Mouse (Mus musculus) midbrain, embryonic 10.5 days (tissue): Measurements from ENCODE around the gene Cdkn2d. TPM values are rescaled to one million over a fixed set of nuclear protein-coding genes. Genes with fewer than 3 reads are reported as not detected.
A peak's percentile ranks its signal among the peaks of the same experiment; 100 is the strongest.
"Not testable (repeated sequence)": the region's sequence is repeated elsewhere in the genome, so short reads cannot be mapped to it uniquely, and the experiment has no call there.

Experiments used
- DNase-seq: peaks from one replicate; pipeline ENCODE4 v3.0.0-alpha.2; 2017; ENCODE audit warnings: low spot score
- H3K27ac ChIP-seq: fragments of 300-500 bp; sonication (generic); replicated peaks from 2 replicates; pipeline ENCODE4 v1.5.1; 2016; ENCODE audit warnings: mild to moderate bottlenecking
- H3K27me3 ChIP-seq: fragments of 300-500 bp; sonication (generic); 2 replicates; pipeline ENCODE4 v1.6.1; 2016; ENCODE audit warnings: low read depth, mild to moderate bottlenecking; ENCODE audit not compliant: poor library complexity, severe bottlenecking
- H3K36me3 ChIP-seq: fragments of 300-500 bp; sonication (generic); 2 replicates; pipeline ENCODE4 v1.6.1; 2016; ENCODE audit warnings: mild to moderate bottlenecking, moderate library complexity
- H3K4me1 ChIP-seq: fragments of 300-500 bp; sonication (generic); 2 replicates; pipeline ENCODE4 v1.6.1; 2016
- H3K4me3 ChIP-seq: fragments of 300-500 bp; sonication (generic); 2 replicates; pipeline ENCODE4 v1.5.1; 2016; ENCODE audit warnings: mild to moderate bottlenecking, moderate library complexity
- H3K9me3 ChIP-seq: fragments of 300-500 bp; sonication (generic); replicated peaks from 2 replicates; pipeline ENCODE4 v1.6.1; 2016; ENCODE audit warnings: mild to moderate bottlenecking
- WGBS: fragments of 180-500 bp; shearing (Covaris S2); methylation state at CpG from one replicate; pipeline ENCODE4 v1.1.7; 2016; 5-methylcytosine and 5-hydroxymethylcytosine counted together
- polyA plus RNA-seq: library from polyadenylated mRNA; unstranded; fragments of >200 nt; fragmentation: Nextera tagmentation; extraction: Ambion mirVana; gene quantifications from 2 replicates; pipeline ENCODE4 v1.2.1, GENCODE M21; 2016

Gene Cdkn2d
- polyA plus RNA-seq, 1 experiment from 2014 or later: 51.4 TPM

DNA sequence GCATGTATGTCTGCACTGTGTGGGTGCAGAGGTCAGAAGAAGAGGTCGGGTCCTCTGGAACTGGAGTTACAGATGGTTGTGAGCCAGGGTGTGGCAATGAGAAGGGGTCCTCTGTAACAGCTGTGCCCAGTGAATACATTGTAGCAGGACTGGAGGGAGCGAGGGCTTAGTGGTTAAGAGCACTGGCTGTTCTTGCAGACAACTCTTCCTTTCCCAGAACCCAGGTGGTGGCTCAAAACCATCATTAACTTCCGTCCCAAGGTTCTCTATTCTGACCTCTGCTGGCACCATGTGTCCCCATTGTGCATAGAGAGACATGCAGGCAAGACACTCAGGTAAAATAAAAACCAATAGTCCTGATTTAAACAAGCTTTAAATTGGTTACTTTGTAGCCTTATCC lies 36.4 kb upstream of the Cdkn2d start:
- Histone ChIP-seq H3K9me3 (no peaks in the 10 kb centered on the region), H3K4me1 (peaks cover 8% of the 10 kb centered on the region), H3K36me3 (peaks cover 25% of the 10 kb centered on the region), H3K27me3 (no peaks in the 10 kb centered on the region), H3K27ac (no peak overlapping the region), H3K4me3 (no peak overlapping the region)
- no peak for DNase-seq
- 77% methylated on average over 3 of the region's 3 CpGs for WGBS

DNA sequence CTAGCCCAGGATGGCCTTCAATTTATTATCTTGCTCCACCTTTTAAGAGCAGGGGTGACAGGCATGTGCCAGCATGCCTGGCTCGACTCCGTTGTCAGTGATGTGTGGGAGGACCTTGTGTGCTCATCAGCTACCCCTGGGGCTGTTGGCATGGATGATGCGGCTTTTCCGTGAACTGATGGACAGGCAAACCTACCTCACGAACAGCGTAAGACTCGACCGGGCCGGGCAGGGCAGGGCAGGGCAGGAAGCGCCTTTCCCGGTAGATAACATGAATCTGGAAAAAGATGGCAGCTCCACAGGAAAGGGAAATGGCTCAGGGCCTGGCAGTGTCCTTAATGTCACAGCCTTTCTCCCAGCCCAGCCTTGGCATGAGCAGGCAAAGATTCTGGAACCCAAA lies 33.1 kb upstream of the Cdkn2d start:
- Histone ChIP-seq H3K27ac (no peak overlapping the region), H3K27me3 (no peaks in the 10 kb centered on the region), H3K4me3 (no peak overlapping the region), H3K36me3 (peaks cover 16% of the 10 kb centered on the region), H3K4me1 (peaks cover 23% of the 10 kb centered on the region), H3K9me3 (no peaks in the 10 kb centered on the region; the same call in 1 of the 2 replicates)
- DNase-seq: no peak
- WGBS: 91% methylated on average over 11 of the region's 11 CpGs

- peaks cover 16% of the 10 kb centered on the region for H3K36me3 ChIP-seq
- not testable (repeated sequence) for H3K9me3 ChIP-seq, H3K27ac ChIP-seq, DNase-seq, H3K27me3 ChIP-seq, H3K4me3 ChIP-seq
- peaks cover 23% of the 10 kb centered on the region for H3K4me1 ChIP-seq
- 92% methylated on average over 8 of the region's 8 CpGs for WGBS
Observed at GRCm38 (mm10) chr9:21322917-21323297, 31.7 kb upstream of the Cdkn2d start.

GRCm38 (mm10) chr9:21322211-21322916 lies 31.2 kb upstream of the Cdkn2d start:
- Histone ChIP-seq H3K36me3 (peaks cover 16% of the 10 kb centered on the region), H3K4me1 (peaks cover 23% of the 10 kb centered on the region), H3K4me3 (peak overlapping the region; percentile 83), H3K27ac (no peak overlapping the region), H3K9me3 (no peaks in the 10 kb centered on the region; the same call in 1 of the 2 replicates), H3K27me3 (no peaks in the 10 kb centered on the region)
- no peak for DNase-seq
- 91% methylated on average over 19 of the region's 19 CpGs for WGBS

- H3K27me3 ChIP-seq: no peaks in the 10 kb centered on the region
- no peaks in the 10 kb centered on the region; the same call in 1 of the 2 replicates for H3K9me3 ChIP-seq
- H3K36me3 ChIP-seq: peaks cover 14% of the 10 kb centered on the region
- peaks cover 23% of the 10 kb centered on the region for H3K4me1 ChIP-seq
- DNase-seq: no peak
- WGBS: 20% methylated on average over 6 of the region's 6 CpGs
- peak overlapping the region; percentile 83 for H3K4me3 ChIP-seq
- peak overlapping the region; percentile 88 for H3K27ac ChIP-seq
Observed at GRCm38 (mm10) chr9:21321513-21321835, 30.3 kb upstream of the Cdkn2d start.

- peak; percentile 88 for DNase-seq
- Histone ChIP-seq H3K9me3 (no peaks in the 10 kb centered on the region; the same call in 1 of the 2 replicates), H3K27ac (peak within 1 kb of the TSS; percentile 88), H3K36me3 (peaks cover 10% of the 10 kb centered on the region), H3K4me1 (peaks cover 23% of the 10 kb centered on the region), H3K27me3 (no peaks in the 10 kb centered on the region), H3K4me3 (peak within 1 kb of the TSS; percentile 83)
- WGBS: 1% methylated on average over 52 of the region's 52 CpGs
Observed at GRCm38 (mm10) chr9:21320619-21321512, 29.7 kb upstream of the Cdkn2d start, which contains the start of gene Slc44a2. Slc44a2 (plus strand) TSS chr9:21320698.

- H3K4me3 ChIP-seq: peak overlapping the region; percentile 83
- DNase-seq: no peak
- peaks cover 23% of the 10 kb centered on the region for H3K4me1 ChIP-seq
- peaks cover 8% of the 10 kb centered on the region for H3K36me3 ChIP-seq
- WGBS: 31% methylated on average over 4 of the region's 4 CpGs
- peak overlapping the region; percentile 88 for H3K27ac ChIP-seq
- H3K9me3 ChIP-seq: no peaks in the 10 kb centered on the region; the same call in 1 of the 2 replicates
- no peaks in the 10 kb centered on the region for H3K27me3 ChIP-seq
Observed at GRCm38 (mm10) chr9:21320280-21320618, 29.0 kb upstream of the Cdkn2d start.

GRCm38 (mm10) chr9:21319503-21319902 lies 28.3 kb upstream of the Cdkn2d start:
- Histone ChIP-seq H3K4me1 (peaks cover 23% of the 10 kb centered on the region), H3K9me3 (no peaks in the 10 kb centered on the region; the same call in 1 of the 2 replicates), H3K4me3 (no peak overlapping the region), H3K36me3 (peaks cover 2% of the 10 kb centered on the region), H3K27ac (no peak overlapping the region), H3K27me3 (no peaks in the 10 kb centered on the region)
- DNase-seq: no peak
- WGBS: 94% methylated on average over 4 of the region's 4 CpGs

DNA sequence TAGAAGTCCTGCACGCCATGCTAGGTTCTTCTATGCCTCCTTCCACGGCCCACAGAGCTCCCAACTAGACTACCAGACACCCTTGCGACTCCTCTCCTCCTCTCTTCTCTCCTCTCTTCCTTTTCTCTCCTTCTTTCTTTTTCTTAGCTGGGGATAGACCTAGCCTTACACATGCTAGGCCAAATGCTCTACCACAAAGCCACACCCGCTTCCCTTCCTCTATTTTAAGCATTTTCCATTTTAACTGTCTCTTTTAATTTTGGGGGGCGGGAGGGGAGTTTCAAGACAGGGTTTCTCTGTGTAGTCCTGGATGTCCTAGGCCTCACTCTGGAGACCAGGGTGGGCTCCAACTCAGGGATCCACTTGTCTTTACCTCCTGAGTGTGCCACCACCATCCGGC lies 27.6 kb upstream of the Cdkn2d start:
- Histone ChIP-seq H3K9me3 (no peaks in the 10 kb centered on the region; the same call in 1 of the 2 replicates), H3K36me3 (no peaks in the 10 kb centered on the region), H3K27ac (no peak overlapping the region), H3K27me3 (no peaks in the 10 kb centered on the region), H3K4me3 (no peak overlapping the region), H3K4me1 (peaks cover 23% of the 10 kb centered on the region)
- 89% methylated on average over 6 of the region's 6 CpGs for WGBS
- DNase-seq: no peak

DNA sequence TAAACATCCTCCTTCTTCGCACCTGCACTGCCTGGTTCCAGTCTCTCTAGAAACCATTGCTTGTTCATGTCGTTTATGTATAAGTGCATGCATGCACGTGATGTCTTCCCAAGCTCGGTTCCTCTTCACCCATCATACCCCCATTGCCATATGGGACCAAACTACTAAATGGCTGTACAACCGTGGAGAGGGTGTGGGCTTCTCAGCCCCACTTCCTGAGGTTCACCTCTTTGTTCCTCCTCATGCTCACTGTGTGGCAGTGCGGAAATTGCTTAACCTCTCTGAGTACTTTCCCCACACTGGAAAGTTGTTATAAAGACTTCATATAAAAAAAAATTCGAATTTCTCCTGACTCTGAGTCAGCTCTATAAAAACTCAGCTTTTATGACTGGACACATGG lies 25.5 kb upstream of the Cdkn2d start:
- Histone ChIP-seq H3K9me3 (no peaks in the 10 kb centered on the region; the same call in 1 of the 2 replicates), H3K36me3 (no peaks in the 10 kb centered on the region), H3K4me1 (peaks cover 20% of the 10 kb centered on the region), H3K4me3 (no peak overlapping the region), H3K27me3 (peaks cover 13% of the 10 kb centered on the region), H3K27ac (no peak overlapping the region)
- 81% methylated on average over 7 of the region's 7 CpGs for WGBS
- DNase-seq: no peak

GRCm38 (mm10) chr9:21315421-21315820 lies 24.2 kb upstream of the Cdkn2d start:
- no peaks in the 10 kb centered on the region; the same call in 1 of the 2 replicates for H3K9me3 ChIP-seq
- 62% methylated on average over 5 of the region's 5 CpGs for WGBS
- no peak overlapping the region for H3K4me3 ChIP-seq
- H3K36me3 ChIP-seq: no peaks in the 10 kb centered on the region
- 0 out of 2 replicates have a peak overlapping the region, but pooled peaks have one; percentile 17 for H3K27ac ChIP-seq
- peaks cover 26% of the 10 kb centered on the region for H3K27me3 ChIP-seq
- peaks cover 8% of the 10 kb centered on the region for H3K4me1 ChIP-seq
- no peak for DNase-seq

- no peaks in the 10 kb centered on the region for H3K36me3 ChIP-seq
- H3K4me1 ChIP-seq: peaks cover 5% of the 10 kb centered on the region; the same call in 1 of the 2 replicates
- peaks cover 28% of the 10 kb centered on the region for H3K27me3 ChIP-seq
- DNase-seq: no peak
- WGBS: 92% methylated on average over 9 of the region's 9 CpGs
- no peak overlapping the region for H3K4me3 ChIP-seq
- no peak overlapping the region; the same call in 1 of the 2 replicates for H3K27ac ChIP-seq
- H3K9me3 ChIP-seq: no peaks in the 10 kb centered on the region; the same call in 1 of the 2 replicates
Observed at GRCm38 (mm10) chr9:21314367-21315140, 23.3 kb upstream of the Cdkn2d start.
